Mouse (Mus musculus) forebrain, embryonic 16.5 days (tissue): ENCODE results near the gene Pkp4. TPM values are rescaled to one million over a fixed set of nuclear protein-coding genes. Genes with fewer than 3 reads are reported as not detected.
"Not testable (repeated sequence)": the region's sequence is repeated elsewhere in the genome, so short reads cannot be mapped to it uniquely, and the experiment has no call there.

Source experiments
- ATAC-seq: fragments of 200-750 bp; cut with Nextera tagmentation; 2 replicates; pipeline ENCODE4 v1.8.0; 2017; ENCODE audit warnings: mild to moderate bottlenecking, moderate library complexity
- H3K27ac ChIP-seq: fragments of 300-500 bp; sonication (generic); 2 replicates; pipeline ENCODE4 v1.5.1; 2014; ENCODE audit warnings: low read length, control low read depth
- H3K27me3 ChIP-seq: fragments of 300-500 bp; sonication (generic); replicated peaks from 2 replicates; pipeline ENCODE4 v1.6.1; 2014; ENCODE audit warnings: low read length; ENCODE audit not compliant: control insufficient read depth, insufficient read depth
- H3K36me3 ChIP-seq: fragments of 300-500 bp; sonication (generic); 2 replicates; pipeline ENCODE4 v1.6.1; 2014; ENCODE audit not compliant: control insufficient read depth, insufficient read depth
- H3K4me1 ChIP-seq: fragments of 300-500 bp; sonication (generic); replicated peaks from 2 replicates; pipeline ENCODE4 v1.6.1; 2014; ENCODE audit warnings: low read length; ENCODE audit not compliant: control insufficient read depth, insufficient read depth
- H3K4me2 ChIP-seq: fragments of 300-500 bp; sonication (generic); 2 replicates; pipeline ENCODE4 v1.6.1; 2014; ENCODE audit warnings: mild to moderate bottlenecking, low read length, control low read depth
- H3K4me3 ChIP-seq: fragments of 300-500 bp; sonication (generic); replicated peaks from 2 replicates; pipeline ENCODE4 v1.5.1; 2014; ENCODE audit warnings: mild to moderate bottlenecking, low read length, control low read depth
- H3K9ac ChIP-seq: fragments of 300-500 bp; sonication (generic); replicated peaks from 2 replicates; pipeline ENCODE4 v1.6.1; 2014; ENCODE audit warnings: low read depth, low read length, control low read depth
- H3K9me3 ChIP-seq: fragments of 300-500 bp; sonication (generic); 2 replicates; pipeline ENCODE4 v1.6.1; 2016; ENCODE audit warnings: low read length; ENCODE audit not compliant: control insufficient read depth
- WGBS: fragments of 180-500 bp; shearing (Covaris S2); extraction: QIAGEN DNeasy Blood & Tissue Kit; methylation state at CpG from one replicate; pipeline ENCODE4 v1.1.7; 2014; 5-methylcytosine and 5-hydroxymethylcytosine counted together
- polyA plus RNA-seq: library from polyadenylated mRNA; unstranded; fragments of >200 nt; fragmentation: Nextera tagmentation; extraction: Ambion mirVana; gene quantifications from 2 replicates; pipeline ENCODE4 v1.2.1, GENCODE M21; 2015

The Pkp4 gene
- polyA plus RNA-seq, 1 experiment from 2014 or later = 26.3 TPM

DNA sequence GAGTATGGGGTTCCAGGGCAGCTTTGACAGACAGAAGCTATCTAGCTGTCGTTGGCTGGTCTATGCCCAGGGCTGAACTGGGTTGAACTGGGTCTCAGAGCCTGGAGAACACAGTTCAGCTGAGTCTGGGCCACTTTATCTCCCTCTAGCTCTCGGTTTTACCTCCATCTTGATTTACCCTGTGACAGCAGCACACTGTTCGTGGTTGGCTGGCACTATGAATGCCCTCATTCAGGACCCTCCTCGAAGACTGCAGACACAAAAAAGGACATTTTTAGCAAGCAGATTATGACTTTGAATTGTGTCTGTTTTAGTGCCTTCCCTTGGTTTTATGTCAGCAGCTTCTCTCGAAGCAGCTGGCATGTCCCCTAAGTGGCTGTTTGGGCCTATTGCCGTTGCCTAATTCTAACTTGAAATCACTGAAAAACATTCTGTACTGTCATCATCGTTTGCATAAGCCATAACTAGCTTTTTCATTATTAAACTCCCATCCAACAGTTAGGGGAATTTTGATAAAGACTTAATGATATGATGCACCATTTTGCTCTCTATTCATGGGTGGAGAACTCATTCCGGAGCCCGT, 199.2 kb downstream of the Pkp4 start:
- H3K9ac ChIP-seq = no peak overlapping the region

DNA sequence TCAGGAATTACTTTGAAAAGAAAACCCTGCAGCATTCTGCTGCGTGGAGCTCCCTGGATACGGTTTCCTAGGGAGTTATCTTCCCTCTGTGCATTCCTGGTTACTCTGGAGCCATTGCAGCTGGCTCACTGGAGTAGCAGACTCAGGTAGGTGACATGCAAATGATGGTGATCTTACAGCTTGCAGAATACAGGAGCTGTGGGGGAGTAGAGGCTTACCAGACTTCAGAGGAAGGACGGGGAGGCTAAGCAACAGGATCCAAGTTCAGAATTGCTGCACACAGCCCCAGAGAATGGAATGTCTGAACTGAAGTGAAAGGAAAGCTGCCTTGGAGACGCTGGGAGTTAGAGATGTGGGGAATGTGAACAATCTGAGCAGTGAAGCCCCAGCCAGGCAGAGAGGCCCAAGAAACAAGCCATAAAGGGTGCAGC, 200.7 kb downstream of the Pkp4 start:
- no peak overlapping the region for H3K9ac ChIP-seq
- peak; percentile 21; the same call in 1 of the 2 replicates for ATAC-seq
- H3K4me1 ChIP-seq = 0 out of 2 replicates have a peak, but pooled peaks cover 3% of the 10 kb centered on the region
- no peak overlapping the region for H3K4me3 ChIP-seq
- H3K9me3 ChIP-seq = no peaks in the 10 kb centered on the region
- 0 out of 2 replicates have a peak overlapping the region, but pooled peaks have one; percentile 33 for H3K27ac ChIP-seq
- no peak overlapping the region for H3K4me2 ChIP-seq
- H3K27me3 ChIP-seq = no peaks in the 10 kb centered on the region
- H3K36me3 ChIP-seq = no peaks in the 10 kb centered on the region
- 41% methylated on average over 4 of the region's 4 CpGs for WGBS

More for the DNA sequence above, 199.2 kb downstream of the Pkp4 start:
- Histone ChIP-seq H3K4me2 (no peak overlapping the region), H3K9me3 (no peaks in the 10 kb centered on the region), H3K36me3 (peaks cover 2% of the 10 kb centered on the region), H3K27ac (peak overlapping the region; percentile 45), H3K27me3 (no peaks in the 10 kb centered on the region), H3K4me3 (no peak overlapping the region), H3K4me1 (0 out of 2 replicates have a peak, but pooled peaks cover 3% of the 10 kb centered on the region)
- peak; percentile 60 for ATAC-seq
- WGBS = 54% methylated on average over 9 of the region's 9 CpGs

DNA sequence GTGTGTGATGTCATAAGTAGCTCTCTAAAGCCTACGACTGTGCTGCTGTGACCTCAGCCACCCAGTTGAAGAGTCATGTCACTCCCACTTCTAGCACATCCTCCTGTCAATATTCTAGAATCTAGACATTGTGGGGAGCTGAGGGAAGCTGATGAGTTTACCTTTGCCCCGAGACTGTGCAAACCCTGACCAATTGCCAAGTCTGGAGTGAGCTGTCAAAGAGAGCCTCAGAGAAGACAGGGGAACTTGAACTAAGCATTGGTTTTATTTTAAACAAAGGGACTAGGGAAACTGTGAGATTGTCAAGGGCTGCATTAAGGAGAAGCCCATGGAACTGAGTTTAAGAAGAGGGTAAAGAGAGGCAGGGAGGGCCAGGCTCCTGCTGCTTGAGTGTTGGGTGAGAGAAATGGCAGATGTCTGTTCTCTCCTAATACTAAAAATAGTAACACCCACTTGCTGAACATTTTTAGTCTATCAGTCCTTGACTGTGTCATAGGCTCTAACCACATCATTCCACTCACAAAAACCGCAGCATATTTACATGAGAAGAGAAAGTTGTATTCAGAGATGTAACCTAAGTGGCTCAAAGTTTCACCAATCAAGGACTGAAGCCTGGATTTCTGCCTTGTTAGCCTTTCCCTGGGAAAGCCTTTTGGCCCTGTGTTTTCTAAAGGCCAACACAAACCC, 203.6 kb downstream of the Pkp4 start:
- H3K4me3 ChIP-seq = no peak overlapping the region
- no peaks in the 10 kb centered on the region for H3K9me3 ChIP-seq
- 84% methylated on average over 3 of the region's 3 CpGs for WGBS
- H3K27me3 ChIP-seq = no peaks in the 10 kb centered on the region
- H3K27ac ChIP-seq = no peak overlapping the region
- H3K4me2 ChIP-seq = no peak overlapping the region
- H3K9ac ChIP-seq = no peak overlapping the region
- ATAC-seq = no peak
- 0 out of 2 replicates have a peak, but pooled peaks cover 3% of the 10 kb centered on the region for H3K4me1 ChIP-seq
- no peaks in the 10 kb centered on the region for H3K36me3 ChIP-seq

DNA sequence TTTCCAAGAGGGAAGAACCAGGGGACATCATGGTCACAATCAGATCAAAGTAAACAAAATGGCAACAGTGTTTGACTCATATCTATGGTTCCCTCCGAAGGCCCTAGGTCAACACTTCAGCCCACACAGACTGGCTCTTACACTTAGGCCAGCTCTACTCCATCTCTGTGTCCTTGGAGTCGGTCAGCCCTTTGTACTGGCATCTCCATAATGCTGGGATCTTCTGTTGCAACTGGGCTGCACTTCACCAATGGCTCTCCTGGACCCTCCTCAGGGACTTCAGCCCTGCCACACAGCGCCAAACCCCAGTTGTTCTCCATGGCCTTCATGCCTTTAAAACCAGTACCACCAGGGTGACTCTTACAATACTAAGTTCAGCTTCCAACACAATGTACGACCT, 206.5 kb downstream of the Pkp4 start:
- Histone ChIP-seq H3K4me1 (no peaks in the 10 kb centered on the region), H3K27ac (no peak overlapping the region), H3K9me3 (no peaks in the 10 kb centered on the region), H3K4me3 (no peak overlapping the region), H3K9ac (no peak overlapping the region), H3K4me2 (no peak overlapping the region), H3K36me3 (no peaks in the 10 kb centered on the region), H3K27me3 (no peaks in the 10 kb centered on the region)
- ATAC-seq = no peak
- WGBS = 94% methylated on average over 4 of the region's 4 CpGs

DNA sequence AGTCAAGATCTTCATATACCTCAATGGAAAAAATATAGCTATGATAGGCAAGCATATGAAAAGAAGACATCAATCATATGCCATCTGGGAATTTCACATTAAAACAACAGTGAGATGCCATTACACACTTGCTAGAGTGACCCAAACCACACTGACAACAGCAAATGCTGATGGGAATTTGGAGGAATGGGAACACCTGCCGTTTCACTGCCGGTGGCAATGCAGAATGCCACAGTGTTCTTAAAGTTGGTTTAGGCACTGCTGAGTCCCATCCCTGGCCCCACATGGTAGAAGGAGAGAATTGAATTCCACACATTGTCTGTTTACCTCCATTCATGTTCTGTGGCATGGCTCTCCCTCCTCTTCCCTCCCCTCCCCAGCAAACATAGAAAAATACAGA, 212.5 kb downstream of the Pkp4 start:
- no peaks in the 10 kb centered on the region for H3K27me3 ChIP-seq
- H3K27ac ChIP-seq = no peak overlapping the region
- no peaks in the 10 kb centered on the region for H3K4me1 ChIP-seq
- H3K9me3 ChIP-seq = no peaks in the 10 kb centered on the region
- ATAC-seq = no peak
- H3K4me2 ChIP-seq = no peak overlapping the region
- no peak overlapping the region for H3K9ac ChIP-seq
- no peak overlapping the region for H3K4me3 ChIP-seq
- 89% methylated on average over 2 of the region's 2 CpGs for WGBS
- no peaks in the 10 kb centered on the region for H3K36me3 ChIP-seq

- ATAC-seq = no peak
- WGBS = 89% methylated on average over 9 of the region's 9 CpGs
Measured at GRCm38 (mm10) chr2:59378096-59378495, 217.4 kb downstream of the Pkp4 start.

GRCm38 (mm10) chr2:59378861-59379260, 218.2 kb downstream of the Pkp4 start:
- ATAC-seq, H3K36me3 ChIP-seq, H3K4me3 ChIP-seq, H3K27me3 ChIP-seq, H3K4me2 ChIP-seq, H3K9ac ChIP-seq, H3K27ac ChIP-seq, H3K4me1 ChIP-seq, H3K9me3 ChIP-seq: not testable (repeated sequence)
- WGBS = 96% methylated on average over 15 of the region's 17 CpGs

More at GRCm38 (mm10) chr2:59378096-59378495, 217.4 kb downstream of the Pkp4 start:
- H3K4me1 ChIP-seq = no peaks in the 10 kb centered on the region
- no peak overlapping the region for H3K27ac ChIP-seq
- no peaks in the 10 kb centered on the region for H3K9me3 ChIP-seq
- H3K4me3 ChIP-seq = no peak overlapping the region
- no peak overlapping the region for H3K9ac ChIP-seq
- H3K36me3 ChIP-seq = no peaks in the 10 kb centered on the region
- H3K4me2 ChIP-seq = no peak overlapping the region
- no peaks in the 10 kb centered on the region for H3K27me3 ChIP-seq

GRCm38 (mm10) chr2:59383231-59383630, 222.6 kb downstream of the Pkp4 start:
- no peak overlapping the region for H3K9ac ChIP-seq
- no peaks in the 10 kb centered on the region for H3K36me3 ChIP-seq
- WGBS = 97% methylated on average over 17 of the region's 17 CpGs
- H3K27me3 ChIP-seq = no peaks in the 10 kb centered on the region
- no peak for ATAC-seq
- no peak overlapping the region for H3K4me3 ChIP-seq
- H3K4me1 ChIP-seq = no peaks in the 10 kb centered on the region
- H3K27ac ChIP-seq = no peak overlapping the region
- no peaks in the 10 kb centered on the region for H3K9me3 ChIP-seq
- H3K4me2 ChIP-seq = no peak overlapping the region

DNA sequence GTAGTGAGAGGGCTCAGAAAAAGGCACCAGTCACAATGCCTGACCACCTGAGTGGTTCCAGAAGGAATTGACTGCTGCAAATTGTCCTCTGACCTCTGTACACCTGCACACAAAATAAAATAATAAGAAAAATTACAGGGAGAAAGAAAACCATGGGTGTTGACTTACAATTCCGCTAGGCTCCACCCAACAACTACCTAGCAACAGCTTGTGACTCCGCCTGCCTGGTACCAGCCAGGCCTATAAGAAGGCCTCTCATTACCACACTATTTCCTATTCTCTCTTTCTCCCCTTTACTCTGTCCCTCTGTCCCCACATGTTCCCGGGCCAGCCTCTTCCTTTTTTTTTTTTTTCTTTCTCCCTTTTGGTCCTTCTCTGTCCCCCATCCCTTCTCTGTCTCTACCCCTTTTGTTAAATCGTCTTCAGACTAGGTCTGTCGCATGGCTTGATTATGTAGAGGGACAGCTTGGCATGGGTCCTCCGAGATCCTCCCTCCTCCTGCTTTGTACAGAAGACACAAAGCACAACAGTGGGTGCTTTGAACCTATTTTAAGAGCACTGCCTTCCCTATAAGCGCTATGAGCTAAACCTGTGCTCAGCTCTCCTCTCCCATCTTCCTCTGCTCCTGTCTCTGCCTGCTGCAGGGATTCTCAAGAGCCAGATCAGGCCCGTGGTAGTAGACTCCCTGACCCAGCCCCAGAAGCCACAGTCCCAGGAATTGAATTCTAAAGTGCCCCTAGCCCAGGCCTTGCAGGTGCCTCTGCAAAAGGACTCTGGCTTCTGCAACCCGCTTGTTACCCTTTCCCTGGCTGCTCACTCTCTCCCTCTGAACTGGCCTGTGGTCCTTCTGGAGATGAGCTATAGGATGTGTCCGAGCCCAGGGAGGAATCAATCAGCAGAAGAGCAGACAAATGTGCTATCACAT, 223.5 kb downstream of the Pkp4 start:
- no peak overlapping the region for H3K27ac ChIP-seq
- H3K9ac ChIP-seq = no peak overlapping the region
- no peak overlapping the region for H3K4me3 ChIP-seq
- no peaks in the 10 kb centered on the region for H3K27me3 ChIP-seq
- no peaks in the 10 kb centered on the region for H3K36me3 ChIP-seq
- H3K4me2 ChIP-seq = no peak overlapping the region
- H3K9me3 ChIP-seq = no peaks in the 10 kb centered on the region
- ATAC-seq = no peak
- no peaks in the 10 kb centered on the region for H3K4me1 ChIP-seq
- 70% methylated on average over 10 of the region's 10 CpGs for WGBS
